In the genomic region with DNA sequence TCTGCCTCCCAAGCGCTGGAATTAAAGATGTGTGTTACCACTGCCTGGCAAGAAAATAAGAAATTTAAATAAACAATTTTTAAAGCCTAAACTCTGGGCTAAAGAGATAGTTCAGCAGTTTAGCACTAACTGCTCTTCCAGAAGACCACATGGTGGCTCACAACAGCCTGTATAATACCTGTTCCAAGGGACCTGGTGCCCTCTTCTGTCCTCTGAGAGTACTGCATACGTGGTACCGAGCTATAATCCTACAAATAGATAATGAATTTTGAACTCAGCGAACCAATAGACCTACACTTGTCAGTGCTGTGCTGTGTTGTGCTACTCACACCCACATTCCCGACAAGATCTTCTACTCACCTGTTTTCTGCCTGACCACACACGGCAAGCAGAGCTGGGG, we compare ENCODE assay signal across 9 mouse cellular contexts. TPM values are rescaled to one million over a fixed set of nuclear protein-coding genes. Genes with fewer than 3 reads are reported as not detected.
DNase-seq lines count a peak whose midpoint lies in the region; ATAC-seq lines count a peak whose summit lies in the region.
"Had no signal": no experiment of that assay in that cellular context is flagged by ENCODE, and none has a peak within 500 bp of the region (broad histone marks: within the 10 kb centered on the region; RNA-seq: fewer than 3 reads in every experiment).

No protein-coding gene starts in this region.

- H3K9ac ChIP-seq in intestine, embryonic 16.5 days (ENCODE audit: low read depth, low read length), result no peak overlapping the region
- H3K9ac ChIP-seq in limb, embryonic 15.5 days, result no peak overlapping the region
- H3K9ac ChIP-seq in midbrain, embryonic 16.5 days (ENCODE audit: low read depth, low read length), result no peak overlapping the region
- H3K9ac ChIP-seq: embryonic facial prominence, embryonic 12.5 days had no signal

- no peaks in the 10 kb centered on the region for H3K4me1 ChIP-seq in intestine, embryonic 16.5 days (ENCODE audit: control insufficient read depth, insufficient read depth, low read length)
- H3K4me1 ChIP-seq in limb, embryonic 15.5 days, result peaks cover 8% of the 10 kb centered on the region; the same call in 1 of the 2 replicates
- H3K4me1 ChIP-seq in midbrain, embryonic 16.5 days (ENCODE audit: control insufficient read depth, insufficient read depth, low read length), result peaks cover under 1% of the 10 kb centered on the region; the same call in 1 of the 2 replicates
- H3K4me1 ChIP-seq: embryonic facial prominence, embryonic 12.5 days had no signal

- no peak overlapping the region for H3K4me2 ChIP-seq in intestine, embryonic 16.5 days (ENCODE audit: low read depth, low read length)
- no peak overlapping the region for H3K4me2 ChIP-seq in limb, embryonic 15.5 days
- H3K4me2 ChIP-seq in midbrain, embryonic 16.5 days (ENCODE audit: low read length), result no peak overlapping the region
- H3K4me2 ChIP-seq: embryonic facial prominence, embryonic 12.5 days had no signal

- H3K27ac ChIP-seq in intestine, embryonic 16.5 days (ENCODE audit: low read length), result no peak overlapping the region
- no peak overlapping the region for H3K27ac ChIP-seq in limb, embryonic 15.5 days
- no peak overlapping the region for H3K27ac ChIP-seq in midbrain, embryonic 16.5 days (ENCODE audit: low read length)
- H3K27ac ChIP-seq: embryonic facial prominence, embryonic 12.5 days had no signal

- H3K9me3 ChIP-seq in intestine, embryonic 16.5 days (ENCODE audit: control insufficient read depth, low read length), result no peaks in the 10 kb centered on the region
- no peaks in the 10 kb centered on the region for H3K9me3 ChIP-seq in limb, embryonic 15.5 days
- H3K9me3 ChIP-seq in midbrain, embryonic 16.5 days (replicated peaks; ENCODE audit: control insufficient read depth, low read length, poor library complexity, severe bottlenecking), result no peaks in the 10 kb centered on the region
- H3K9me3 ChIP-seq: embryonic facial prominence, embryonic 12.5 days had no signal

- peak; percentile 60 for DNase-seq in urinary bladder, postnatal 25 days (ENCODE audit: low spot score)
- no peak for DNase-seq in urinary bladder, postnatal 10 days (ENCODE audit: low spot score)
- DNase-seq in cerebellum, postnatal 10 days, result peak; percentile 88 to 90
- DNase-seq in gastrocnemius, adult 8-10 months (ENCODE audit: low spot score in 2 of 2), result peak; percentile 49 to 61
- DNase-seq in splenic B cell, adult 2 months (ENCODE audit: low read depth, low spot score), result peak; percentile 91

- no peak overlapping the region for H3K4me3 ChIP-seq in intestine, embryonic 16.5 days (ENCODE audit: low read length)
- H3K4me3 ChIP-seq in limb, embryonic 15.5 days, result no peak overlapping the region
- no peak overlapping the region for H3K4me3 ChIP-seq in midbrain, embryonic 16.5 days (ENCODE audit: low read depth, low read length)
- H3K4me3 ChIP-seq: embryonic facial prominence, embryonic 12.5 days had no signal

- 12% methylated on average over 6 of the region's 6 CpGs for WGBS in intestine, embryonic 16.5 days
- 12% methylated on average over 6 of the region's 6 CpGs for WGBS in limb, embryonic 15.5 days
- 17% methylated on average over 6 of the region's 6 CpGs for WGBS in midbrain, embryonic 16.5 days

- H3K27me3 ChIP-seq in intestine, embryonic 16.5 days (replicated peaks; ENCODE audit: control insufficient read depth, insufficient read depth, low read length), result no peaks in the 10 kb centered on the region
- H3K27me3 ChIP-seq in limb, embryonic 15.5 days, result no peaks in the 10 kb centered on the region
- no peaks in the 10 kb centered on the region for H3K27me3 ChIP-seq in midbrain, embryonic 16.5 days (ENCODE audit: control insufficient read depth, insufficient read depth, low read depth, low read length)
- no peaks in the 10 kb centered on the region for H3K27me3 ChIP-seq in splenic B cell, adult 2 months (ENCODE audit: control insufficient read depth, insufficient read depth, low read length, poor library complexity, severe bottlenecking)
- H3K27me3 ChIP-seq: embryonic facial prominence, embryonic 12.5 days had no signal

- H3K36me3 ChIP-seq in intestine, embryonic 16.5 days (ENCODE audit: control insufficient read depth, insufficient read depth, low read length), result no peaks in the 10 kb centered on the region
- H3K36me3 ChIP-seq in limb, embryonic 15.5 days, result no peaks in the 10 kb centered on the region
- H3K36me3 ChIP-seq in midbrain, embryonic 16.5 days (ENCODE audit: control insufficient read depth, insufficient read depth, low read length), result no peaks in the 10 kb centered on the region
- no peaks in the 10 kb centered on the region for H3K36me3 ChIP-seq in splenic B cell, adult 2 months (ENCODE audit: control insufficient read depth, insufficient read depth, low read length, poor library complexity, severe bottlenecking)
- H3K36me3 ChIP-seq: embryonic facial prominence, embryonic 12.5 days had no signal

- ATAC-seq in intestine, embryonic 16.5 days, result peak; percentile 72
- peak; percentile 62; the same call in 1 of the 2 replicates for ATAC-seq in limb, embryonic 15.5 days (ENCODE audit: insufficient number of reproducible peaks, low FRiP score, low TSS enrichment, low read depth)
- peak; percentile 77; the same call in 1 of the 2 replicates for ATAC-seq in midbrain, embryonic 16.5 days

RNA-seq across cellular contexts. Expression of a gene that starts 5.8 kb away (rescaled TPM):
- 10 to 100 TPM in 3 of 4 experiments, 1 to 10 TPM in 1; 8.0 to 13.5 (median 12.4) TPM for total RNA-seq in gastrocnemius, adult 8-10 months (2022)
- 24.6 and 29.1 TPM in 2 replicates for polyA plus RNA-seq in intestine, embryonic 16.5 days (2015; fragmentation: Nextera tagmentation; extraction: Ambion mirVana)
- 35.5 and 43.8 TPM in 2 replicates for polyA plus RNA-seq in limb, embryonic 15.5 days (2015; fragmentation: Nextera tagmentation; extraction: Ambion mirVana)
- polyA plus RNA-seq in midbrain, embryonic 16.5 days (2015; fragmentation: Nextera tagmentation; extraction: Ambion mirVana), result 149 and 163 TPM in 2 replicates

RNA-seq across cellular contexts. Expression of a gene that starts 12.2 kb away (rescaled TPM):
- 1 to 10 TPM in 1 of 4 experiments, under 1 TPM in 3; 0.32 to 1.3 (median 0.54) TPM for total RNA-seq in gastrocnemius, adult 8-10 months (2022)
- 15.5 TPM in 2 replicates for polyA plus RNA-seq in intestine, embryonic 16.5 days (2015; fragmentation: Nextera tagmentation; extraction: Ambion mirVana)
- polyA plus RNA-seq in limb, embryonic 15.5 days (2015; fragmentation: Nextera tagmentation; extraction: Ambion mirVana), result 8.3 and 9.5 TPM in 2 replicates
- polyA plus RNA-seq in midbrain, embryonic 16.5 days (2015; fragmentation: Nextera tagmentation; extraction: Ambion mirVana), result 30.2 and 33.6 TPM in 2 replicates

RNA-seq across cellular contexts. Expression of a gene that starts 20.7 kb away (rescaled TPM):
- total RNA-seq in gastrocnemius, adult 8-10 months (2022), result 100 to 1,000 TPM; 159 to 203 (median 172) TPM
- polyA plus RNA-seq in intestine, embryonic 16.5 days (2015; fragmentation: Nextera tagmentation; extraction: Ambion mirVana), result 67.9 and 76.8 TPM in 2 replicates
- polyA plus RNA-seq in limb, embryonic 15.5 days (2015; fragmentation: Nextera tagmentation; extraction: Ambion mirVana), result 86.6 and 107 TPM in 2 replicates
- 67.9 and 79.5 TPM in 2 replicates for polyA plus RNA-seq in midbrain, embryonic 16.5 days (2015; fragmentation: Nextera tagmentation; extraction: Ambion mirVana)

RNA-seq across cellular contexts. Expression of a gene that starts 21.5 kb away (rescaled TPM):
- 100 to 1,000 TPM in 2 of 4 experiments, 10 to 100 TPM in 2; 87.6 to 104 (median 99.6) TPM for total RNA-seq in gastrocnemius, adult 8-10 months (2022)
- polyA plus RNA-seq in intestine, embryonic 16.5 days (2015; fragmentation: Nextera tagmentation; extraction: Ambion mirVana), result 425 and 427 TPM in 2 replicates
- 470 and 473 TPM in 2 replicates for polyA plus RNA-seq in limb, embryonic 15.5 days (2015; fragmentation: Nextera tagmentation; extraction: Ambion mirVana)
- polyA plus RNA-seq in midbrain, embryonic 16.5 days (2015; fragmentation: Nextera tagmentation; extraction: Ambion mirVana), result 273 and 286 TPM in 2 replicates

RNA-seq across cellular contexts. Expression of a gene that starts 21.6 kb away (rescaled TPM):
- total RNA-seq in gastrocnemius, adult 8-10 months (2022), result 10 to 100 TPM; 30.8 to 37.3 (median 34.3) TPM
- polyA plus RNA-seq in intestine, embryonic 16.5 days (2015; fragmentation: Nextera tagmentation; extraction: Ambion mirVana), result 40.9 and 45.1 TPM in 2 replicates
- 44.3 and 47.6 TPM in 2 replicates for polyA plus RNA-seq in limb, embryonic 15.5 days (2015; fragmentation: Nextera tagmentation; extraction: Ambion mirVana)
- polyA plus RNA-seq in midbrain, embryonic 16.5 days (2015; fragmentation: Nextera tagmentation; extraction: Ambion mirVana), result 47.9 and 49.2 TPM in 2 replicates
